Mouse (Mus musculus) heart, adult 2 months (tissue): ENCODE data around the gene Rhox2f. TPM values are rescaled to one million over a fixed set of nuclear protein-coding genes. Genes with fewer than 3 reads are reported as not detected.
"Not testable (repeated sequence)": the region's sequence is repeated elsewhere in the genome, so short reads cannot be mapped to it uniquely, and the experiment has no call there.

Experiments
- DNase-seq, 2 experiments: peaks; one replicate each; pipeline ENCODE4 v3.0.0; 2021
- H3K27ac ChIP-seq: fragments of 200-600 bp; 2 replicates; pipeline ENCODE4 v1.8.1; 2022
- H3K27me3 ChIP-seq: fragments of 200-500 bp; 2 replicates; pipeline ENCODE4 v1.6.1; 2012; ENCODE audit warnings: mild to moderate bottlenecking, low read length, inconsistent platforms, mixed read lengths; ENCODE audit not compliant: control insufficient read depth, insufficient read depth
- H3K36me3 ChIP-seq: fragments of 200-500 bp; 2 replicates; pipeline ENCODE4 v1.6.1; 2012; ENCODE audit warnings: low read length, inconsistent platforms; ENCODE audit not compliant: control insufficient read depth, insufficient read depth
- H3K4me1 ChIP-seq: fragments of 200-500 bp; 2 replicates; pipeline ENCODE4 v1.6.1; 2011; ENCODE audit warnings: low read length; ENCODE audit not compliant: control insufficient read depth, insufficient read depth
- H3K4me3 ChIP-seq: fragments of 200-600 bp; 2 replicates; pipeline ENCODE4 v1.8.1; 2022
- H3K79me2 ChIP-seq: fragments of 200-500 bp; replicated peaks from 2 replicates; pipeline ENCODE4 v1.6.1; 2012; ENCODE audit warnings: mild to moderate bottlenecking, inconsistent platforms, low read length, moderate library complexity, mixed read lengths; ENCODE audit not compliant: control insufficient read depth, insufficient read depth
- H3K9ac ChIP-seq: fragments of 200-500 bp; 2 replicates; pipeline ENCODE4 v1.6.1; 2012; ENCODE audit warnings: low read depth, mild to moderate bottlenecking, control low read depth, inconsistent platforms, low read length, mixed read lengths
- WGBS: fragments of 180-500 bp; shearing (Covaris S2); methylation state at CpG from one replicate; pipeline ENCODE4 v1.1.7; 2018; 5-methylcytosine and 5-hydroxymethylcytosine counted together
- intact Hi-C: fragments of 180-260 bp; cut with DNase I; formaldehyde crosslinking; loops from one replicate; pipeline ENCODE4 v1.15.1; 2025
- long read RNA-seq: library from polyadenylated mRNA; stranded (forward); transcript quantifications from one replicate; pipeline ENCODE4 v2.0.0, GENCODE M21; 2021
- polyA plus RNA-seq: library from polyadenylated mRNA; depleted of rRNA; stranded (reverse); fragments of >200 nt; gene quantifications from 2 replicates; pipeline ENCODE4 v1.2.3, GENCODE M21; 2012; rRNA removed
- total RNA-seq, 2 experiments: library from RNA; stranded (reverse); gene quantifications; 2 replicates each; pipeline ENCODE4 v1.2.3; 2021

Rhox2f gene
- total RNA-seq (not detected), polyA plus RNA-seq (not detected in 2 replicates)
- long read RNA-seq = 0 reads

GRCm38 (mm10) chrX:37571105-37571504 is at the start of gene Rhox2f:
Gene Rhox2f (plus strand): TSS chrX:37571405.
- DNase-seq, H3K27ac ChIP-seq, H3K4me3 ChIP-seq, H3K36me3 ChIP-seq, H3K9ac ChIP-seq, H3K27me3 ChIP-seq, H3K79me2 ChIP-seq, H3K4me1 ChIP-seq, intact Hi-C loops: not testable (repeated sequence)
- WGBS = 86% methylated on average over 8 of the region's 8 CpGs

- H3K4me1 ChIP-seq, H3K27me3 ChIP-seq, intact Hi-C loops, H3K36me3 ChIP-seq, H3K9ac ChIP-seq, H3K4me3 ChIP-seq, H3K79me2 ChIP-seq, H3K27ac ChIP-seq, DNase-seq: not testable (repeated sequence)
- WGBS = 100% methylated on average over 2 of the region's 8 CpGs
Observed at GRCm38 (mm10) chrX:37530152-37530551, 41.1 kb upstream of the Rhox2f start, which contains the start of gene Rhox2e. Gene Rhox2e (plus strand): TSS chrX:37530452.

GRCm38 (mm10) chrX:37541719-37542118 is 29.5 kb upstream of the Rhox2f start, which contains the start of gene Rhox3e:
Gene Rhox3e (plus strand): TSS chrX:37542019.
- intact Hi-C loops = not testable (repeated sequence)

GRCm38 (mm10) chrX:37557112-37557511 is 14.1 kb upstream of the Rhox2f start, which contains the start of gene Rhox4e:
Gene Rhox4e (plus strand): TSS chrX:37557412.
- H3K9ac ChIP-seq, intact Hi-C loops, H3K79me2 ChIP-seq, DNase-seq, H3K27me3 ChIP-seq, H3K36me3 ChIP-seq, H3K27ac ChIP-seq, H3K4me1 ChIP-seq, H3K4me3 ChIP-seq: not testable (repeated sequence)
- WGBS = 96% methylated on average over 9 of the region's 18 CpGs

More at GRCm38 (mm10) chrX:37541719-37542118, 29.5 kb upstream of the Rhox2f start, which contains the start of gene Rhox3e:
- not testable (repeated sequence) for H3K4me3 ChIP-seq, H3K4me1 ChIP-seq, H3K27me3 ChIP-seq, H3K79me2 ChIP-seq, H3K36me3 ChIP-seq, H3K27ac ChIP-seq, DNase-seq, H3K9ac ChIP-seq
- 75% methylated on average over 1 of the region's 4 CpGs for WGBS

GRCm38 (mm10) chrX:37572638-37573037 is 1.4 kb downstream of the Rhox2f start:
- intact Hi-C loops, H3K27me3 ChIP-seq, H3K79me2 ChIP-seq, H3K27ac ChIP-seq, H3K4me3 ChIP-seq, H3K9ac ChIP-seq, H3K4me1 ChIP-seq, DNase-seq, H3K36me3 ChIP-seq: not testable (repeated sequence)
- 56% methylated on average over 2 of the region's 2 CpGs for WGBS

GRCm38 (mm10) chrX:37580692-37581091 is 9.5 kb downstream of the Rhox2f start, which contains the start of gene Rhox3f:
Gene Rhox3f (plus strand): TSS chrX:37580992.
- H3K4me1 ChIP-seq, H3K4me3 ChIP-seq, H3K79me2 ChIP-seq, H3K9ac ChIP-seq, DNase-seq, H3K27me3 ChIP-seq, H3K36me3 ChIP-seq, H3K27ac ChIP-seq, intact Hi-C loops: not testable (repeated sequence)

- H3K9ac ChIP-seq, H3K27ac ChIP-seq, H3K27me3 ChIP-seq, H3K4me3 ChIP-seq, intact Hi-C loops, H3K36me3 ChIP-seq, DNase-seq, H3K79me2 ChIP-seq, H3K4me1 ChIP-seq: not testable (repeated sequence)
- WGBS = 89% methylated on average over 17 of the region's 19 CpGs
Observed at GRCm38 (mm10) chrX:37607604-37608003, 36.4 kb downstream of the Rhox2f start, which contains the start of gene Rhox4f. Gene Rhox4f (minus strand): TSS chrX:37607704.

Other genes starting within 250 kb of the Rhox2f start
- gene Rhox3a2, start 191.4 kb upstream of the Rhox2f start, total RNA-seq = not detected
- gene Rhox3a2, start 191.4 kb upstream of the Rhox2f start, polyA plus RNA-seq = not detected in 2 replicates
- gene Rhox4a2, start 180.6 kb upstream of the Rhox2f start, total RNA-seq = not detected
- not detected in 2 replicates for gene Rhox4a2, start 180.6 kb upstream of the Rhox2f start, polyA plus RNA-seq
- not detected for gene Rhox2b, start 159.3 kb upstream of the Rhox2f start, total RNA-seq
- gene Rhox2b, start 159.3 kb upstream of the Rhox2f start, polyA plus RNA-seq = not detected in 2 replicates
- gene Rhox4b, start 138.9 kb upstream of the Rhox2f start, total RNA-seq = not detected
- not detected in 2 replicates for gene Rhox4b, start 138.9 kb upstream of the Rhox2f start, polyA plus RNA-seq
- gene Rhox2c, start 117.7 kb upstream of the Rhox2f start, total RNA-seq = not detected
- gene Rhox2c, start 117.7 kb upstream of the Rhox2f start, polyA plus RNA-seq = not detected in 2 replicates
- not detected for gene Rhox3c, start 112.8 kb upstream of the Rhox2f start, total RNA-seq
- gene Rhox3c, start 112.8 kb upstream of the Rhox2f start, polyA plus RNA-seq = not detected in 2 replicates
- not detected for gene Rhox4c, start 91.1 kb upstream of the Rhox2f start, total RNA-seq
- not detected in 2 replicates for gene Rhox4c, start 91.1 kb upstream of the Rhox2f start, polyA plus RNA-seq
- not detected for gene Rhox2d, start 78.0 kb upstream of the Rhox2f start, total RNA-seq
- not detected in 2 replicates for gene Rhox2d, start 78.0 kb upstream of the Rhox2f start, polyA plus RNA-seq
- gene Rhox4d, start 57.0 kb upstream of the Rhox2f start, total RNA-seq = not detected
- not detected in 2 replicates for gene Rhox4d, start 57.0 kb upstream of the Rhox2f start, polyA plus RNA-seq
- gene Rhox2e, start 41.0 kb upstream of the Rhox2f start, total RNA-seq = not detected
- gene Rhox2e, start 41.0 kb upstream of the Rhox2f start, polyA plus RNA-seq = not detected in 2 replicates
- gene Rhox3e, start 29.4 kb upstream of the Rhox2f start, total RNA-seq = not detected
- gene Rhox3e, start 29.4 kb upstream of the Rhox2f start, polyA plus RNA-seq = not detected in 2 replicates
- gene Rhox4e, start 14.0 kb upstream of the Rhox2f start, total RNA-seq = not detected
- gene Rhox4e, start 14.0 kb upstream of the Rhox2f start, polyA plus RNA-seq = not detected in 2 replicates
- not detected for gene Rhox3f, start 9.6 kb downstream of the Rhox2f start, total RNA-seq
- gene Rhox3f, start 9.6 kb downstream of the Rhox2f start, polyA plus RNA-seq = not detected in 2 replicates
- gene Rhox4f, start 36.3 kb downstream of the Rhox2f start, total RNA-seq = not detected
- gene Rhox4f, start 36.3 kb downstream of the Rhox2f start, polyA plus RNA-seq = not detected in 2 replicates
- gene Rhox3g, start 57.2 kb downstream of the Rhox2f start, total RNA-seq = not detected
- gene Rhox3g, start 57.2 kb downstream of the Rhox2f start, polyA plus RNA-seq = not detected in 2 replicates
- gene Rhox2g, start 72.1 kb downstream of the Rhox2f start, total RNA-seq = not detected
- gene Rhox2g, start 72.1 kb downstream of the Rhox2f start, polyA plus RNA-seq = not detected in 2 replicates
- not detected for gene Rhox4g, start 79.9 kb downstream of the Rhox2f start, total RNA-seq
- gene Rhox4g, start 79.9 kb downstream of the Rhox2f start, polyA plus RNA-seq = not detected in 2 replicates
- gene Rhox3h, start 97.4 kb downstream of the Rhox2f start, total RNA-seq = not detected
- gene Rhox3h, start 97.4 kb downstream of the Rhox2f start, polyA plus RNA-seq = not detected in 2 replicates
- gene Rhox2h, start 101.9 kb downstream of the Rhox2f start, total RNA-seq = not detected
- not detected in 2 replicates for gene Rhox2h, start 101.9 kb downstream of the Rhox2f start, polyA plus RNA-seq
- 1 to 10 TPM in 1 of 2 experiments, not detected in 1; 1.2 TPM for gene Rhox5, start 233.4 kb downstream of the Rhox2f start, total RNA-seq
- gene Rhox5, start 233.4 kb downstream of the Rhox2f start, polyA plus RNA-seq = 1.2 and 1.4 TPM in 2 replicates